Mouse (Mus musculus): Measurements from ENCODE around the gene AI854703. TPM values are rescaled to one million over a fixed set of nuclear protein-coding genes. Genes with fewer than 3 reads are reported as not detected.
A peak's percentile ranks its signal among the peaks of the same experiment; 100 is the strongest.
"Not testable (repeated sequence)": the region's sequence is repeated elsewhere in the genome, so short reads cannot be mapped to it uniquely, and the experiment has no call there.

Gene AI854703
- polyA plus RNA-seq, 1 experiment from 2014 or later: 0.95 TPM

GRCm38 (mm10) chr6:48609512-48609911, 17.1 kb upstream of the AI854703 start:
- no peaks in the 10 kb centered on the region; the same call in 1 of the 2 replicates for H3K9me3 ChIP-seq (ENCODE audit: control insufficient read depth, low read length)
- H3K27ac ChIP-seq (ENCODE audit: low read length): no peak overlapping the region
- no peak overlapping the region for H3K4me2 ChIP-seq (ENCODE audit: low read depth, low read length)
- peaks cover 4% of the 10 kb centered on the region; the same call in 1 of the 2 replicates for H3K36me3 ChIP-seq (ENCODE audit: control insufficient read depth, insufficient read depth, low read length)
- H3K27me3 ChIP-seq (replicated peaks; ENCODE audit: control insufficient read depth, insufficient read depth, low read length): no peaks in the 10 kb centered on the region
- no peak for ATAC-seq
- H3K4me3 ChIP-seq (ENCODE audit: low read length): no peak overlapping the region
- WGBS: 71% methylated on average over 7 of the region's 7 CpGs
- peaks cover 5% of the 10 kb centered on the region; the same call in 1 of the 2 replicates for H3K4me1 ChIP-seq (ENCODE audit: control insufficient read depth, insufficient read depth, low read length)
- H3K9ac ChIP-seq (ENCODE audit: low read depth, low read length): no peak overlapping the region

GRCm38 (mm10) chr6:48610657-48611056, 15.9 kb upstream of the AI854703 start:
- no peak overlapping the region for H3K9ac ChIP-seq (ENCODE audit: low read depth, low read length)
- peaks cover 4% of the 10 kb centered on the region; the same call in 1 of the 2 replicates for H3K36me3 ChIP-seq (ENCODE audit: control insufficient read depth, insufficient read depth, low read length)
- H3K9me3 ChIP-seq (ENCODE audit: control insufficient read depth, low read length): no peaks in the 10 kb centered on the region; the same call in 1 of the 2 replicates
- no peak overlapping the region for H3K4me3 ChIP-seq (ENCODE audit: low read length)
- H3K27ac ChIP-seq (ENCODE audit: low read length): no peak overlapping the region
- ATAC-seq: no peak
- WGBS: 49% methylated on average over 3 of the region's 3 CpGs
- H3K4me2 ChIP-seq (ENCODE audit: low read depth, low read length): no peak overlapping the region
- H3K4me1 ChIP-seq (ENCODE audit: control insufficient read depth, insufficient read depth, low read length): peaks cover 5% of the 10 kb centered on the region; the same call in 1 of the 2 replicates
- no peaks in the 10 kb centered on the region for H3K27me3 ChIP-seq (replicated peaks; ENCODE audit: control insufficient read depth, insufficient read depth, low read length)

GRCm38 (mm10) chr6:48613464-48613863, 13.1 kb upstream of the AI854703 start:
- no peak overlapping the region for H3K9ac ChIP-seq (ENCODE audit: low read depth, low read length)
- no peak overlapping the region for H3K4me3 ChIP-seq (ENCODE audit: low read length)
- no peak for ATAC-seq
- WGBS: 95% methylated on average over 4 of the region's 4 CpGs
- no peaks in the 10 kb centered on the region; the same call in 1 of the 2 replicates for H3K9me3 ChIP-seq (ENCODE audit: control insufficient read depth, low read length)
- H3K4me2 ChIP-seq (ENCODE audit: low read depth, low read length): no peak overlapping the region
- H3K27me3 ChIP-seq (replicated peaks; ENCODE audit: control insufficient read depth, insufficient read depth, low read length): no peaks in the 10 kb centered on the region
- H3K27ac ChIP-seq (ENCODE audit: low read length): no peak overlapping the region
- H3K36me3 ChIP-seq (ENCODE audit: control insufficient read depth, insufficient read depth, low read length): peaks cover 4% of the 10 kb centered on the region; the same call in 1 of the 2 replicates
- H3K4me1 ChIP-seq (ENCODE audit: control insufficient read depth, insufficient read depth, low read length): peaks cover 5% of the 10 kb centered on the region; the same call in 1 of the 2 replicates

- no peak overlapping the region for H3K4me3 ChIP-seq (ENCODE audit: low read length)
- peaks cover 10% of the 10 kb centered on the region for H3K36me3 ChIP-seq (ENCODE audit: control insufficient read depth, insufficient read depth, low read length)
- H3K9me3 ChIP-seq (ENCODE audit: control insufficient read depth, low read length): no peaks in the 10 kb centered on the region; the same call in 1 of the 2 replicates
- no peak overlapping the region for H3K4me2 ChIP-seq (ENCODE audit: low read depth, low read length)
- ATAC-seq: peak; percentile 79
- H3K27me3 ChIP-seq (replicated peaks; ENCODE audit: control insufficient read depth, insufficient read depth, low read length): no peaks in the 10 kb centered on the region
- 67% methylated on average over 5 of the region's 5 CpGs for WGBS
- H3K27ac ChIP-seq (ENCODE audit: low read length): no peak overlapping the region
- H3K4me1 ChIP-seq (ENCODE audit: control insufficient read depth, insufficient read depth, low read length): peaks cover 5% of the 10 kb centered on the region; the same call in 1 of the 2 replicates
- no peak overlapping the region for H3K9ac ChIP-seq (ENCODE audit: low read depth, low read length)
Observed at GRCm38 (mm10) chr6:48614756-48615155, 11.8 kb upstream of the AI854703 start.

GRCm38 (mm10) chr6:48620031-48620430, 6.5 kb upstream of the AI854703 start:
- Histone ChIP-seq H3K4me3 (ENCODE audit: low read length) (no peak overlapping the region), H3K27ac (ENCODE audit: low read length) (no peak overlapping the region), H3K27me3 (replicated peaks; ENCODE audit: control insufficient read depth, insufficient read depth, low read length) (no peaks in the 10 kb centered on the region), H3K9ac (ENCODE audit: low read depth, low read length) (no peak overlapping the region), H3K36me3 (ENCODE audit: control insufficient read depth, insufficient read depth, low read length) (peaks cover 16% of the 10 kb centered on the region), H3K9me3 (ENCODE audit: control insufficient read depth, low read length) (no peaks in the 10 kb centered on the region), H3K4me1 (ENCODE audit: control insufficient read depth, insufficient read depth, low read length) (no peaks in the 10 kb centered on the region), H3K4me2 (ENCODE audit: low read depth, low read length) (no peak overlapping the region)
- 93% methylated on average over 30 of the region's 30 CpGs for WGBS
- ATAC-seq: no peak

GRCm38 (mm10) chr6:48622186-48622843, 4.2 kb upstream of the AI854703 start:
- H3K4me3 ChIP-seq (ENCODE audit: low read length); ATAC-seq; H3K9me3 ChIP-seq (ENCODE audit: control insufficient read depth, low read length); H3K4me1 ChIP-seq (ENCODE audit: control insufficient read depth, insufficient read depth, low read length); H3K4me2 ChIP-seq (ENCODE audit: low read depth, low read length); H3K27ac ChIP-seq (ENCODE audit: low read length); H3K27me3 ChIP-seq (replicated peaks; ENCODE audit: control insufficient read depth, insufficient read depth, low read length); H3K9ac ChIP-seq (ENCODE audit: low read depth, low read length): not testable (repeated sequence)
- H3K36me3 ChIP-seq (ENCODE audit: control insufficient read depth, insufficient read depth, low read length): peaks cover 16% of the 10 kb centered on the region
- WGBS: 83% methylated on average over 8 of the region's 8 CpGs

- peaks cover 10% of the 10 kb centered on the region; the same call in 1 of the 2 replicates for H3K4me1 ChIP-seq (ENCODE audit: control insufficient read depth, insufficient read depth, low read length)
- H3K27ac ChIP-seq (ENCODE audit: low read length): no peak overlapping the region
- H3K9me3 ChIP-seq (ENCODE audit: control insufficient read depth, low read length): no peaks in the 10 kb centered on the region
- H3K4me2 ChIP-seq (ENCODE audit: low read depth, low read length): no peak overlapping the region
- 39% methylated on average over 1 of the region's 1 CpGs for WGBS
- H3K4me3 ChIP-seq (ENCODE audit: low read length): no peak overlapping the region
- peaks cover 10% of the 10 kb centered on the region; the same call in 1 of the 2 replicates for H3K27me3 ChIP-seq (replicated peaks; ENCODE audit: control insufficient read depth, insufficient read depth, low read length)
- ATAC-seq: no peak
- peaks cover 16% of the 10 kb centered on the region for H3K36me3 ChIP-seq (ENCODE audit: control insufficient read depth, insufficient read depth, low read length)
- H3K9ac ChIP-seq (ENCODE audit: low read depth, low read length): no peak overlapping the region
Observed at GRCm38 (mm10) chr6:48623460-48623859, 3.1 kb upstream of the AI854703 start.

- H3K9ac ChIP-seq (ENCODE audit: low read depth, low read length): peak overlapping the region; percentile 70
- no peak overlapping the region for H3K27ac ChIP-seq (ENCODE audit: low read length)
- no peaks in the 10 kb centered on the region for H3K9me3 ChIP-seq (ENCODE audit: control insufficient read depth, low read length)
- peak overlapping the region; percentile 56 for H3K4me3 ChIP-seq (ENCODE audit: low read length)
- H3K4me1 ChIP-seq (ENCODE audit: control insufficient read depth, insufficient read depth, low read length): peaks cover 17% of the 10 kb centered on the region
- ATAC-seq: peak; percentile 54
- H3K27me3 ChIP-seq (replicated peaks; ENCODE audit: control insufficient read depth, insufficient read depth, low read length): peaks cover 19% of the 10 kb centered on the region
- H3K4me2 ChIP-seq (ENCODE audit: low read depth, low read length): peak overlapping the region; percentile 88
- no peaks in the 10 kb centered on the region for H3K36me3 ChIP-seq (ENCODE audit: control insufficient read depth, insufficient read depth, low read length)
- WGBS: under 1% methylated on average over 32 of the region's 32 CpGs
Observed at GRCm38 (mm10) chr6:48626984-48627383, 420 bp downstream of the AI854703 start.

GRCm38 (mm10) chr6:48627511-48627924, 954 bp downstream of the AI854703 start:
- no peaks in the 10 kb centered on the region for H3K9me3 ChIP-seq (ENCODE audit: control insufficient read depth, low read length)
- H3K36me3 ChIP-seq (ENCODE audit: control insufficient read depth, insufficient read depth, low read length): no peaks in the 10 kb centered on the region
- peak overlapping the region; percentile 56 for H3K4me3 ChIP-seq (ENCODE audit: low read length)
- peak overlapping the region; percentile 88 for H3K4me2 ChIP-seq (ENCODE audit: low read depth, low read length)
- H3K9ac ChIP-seq (ENCODE audit: low read depth, low read length): peak overlapping the region; percentile 70
- peaks cover 17% of the 10 kb centered on the region for H3K4me1 ChIP-seq (ENCODE audit: control insufficient read depth, insufficient read depth, low read length)
- H3K27ac ChIP-seq (ENCODE audit: low read length): no peak overlapping the region
- ATAC-seq: no peak
- 5% methylated on average over 7 of the region's 7 CpGs for WGBS
- H3K27me3 ChIP-seq (replicated peaks; ENCODE audit: control insufficient read depth, insufficient read depth, low read length): peaks cover 19% of the 10 kb centered on the region
